Mouse (Mus musculus) embryo, embryonic 11.5 days (tissue): Measurements from ENCODE around the gene Gm17416.
A peak's percentile ranks its signal among the peaks of the same experiment; 100 is the strongest.

ENCODE experiments used
- DNase-seq: peaks from one replicate; pipeline ENCODE4 v3.0.0-alpha.2; 2012; ENCODE audit warnings: low read depth, low spot score

The Gm17416 gene

DNA sequence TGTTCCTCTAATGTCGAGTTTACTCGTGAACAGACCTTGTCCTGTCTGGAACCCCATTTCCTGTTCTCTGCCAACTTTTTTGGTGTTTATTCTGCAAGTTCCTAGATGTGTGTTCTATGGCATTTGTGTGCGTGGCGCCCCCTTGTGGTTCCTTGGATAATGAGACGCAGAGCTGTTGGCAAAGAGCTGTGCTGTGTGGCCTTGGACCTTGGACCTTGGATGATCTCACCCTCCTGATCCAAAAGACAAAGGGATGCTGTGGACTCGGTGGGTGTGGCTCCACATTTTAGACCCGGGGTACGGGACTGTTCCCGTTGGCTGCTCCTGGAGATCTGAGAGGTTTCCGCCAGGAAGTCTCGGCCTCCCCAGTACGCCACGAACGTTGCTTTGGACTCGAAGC lies 34.9 kb downstream of the Gm17416 start, which contains the start of gene Defb36:
Gene Defb36, plus strand, starts transcription at position 271 of the 400 bp plus-strand sequence.
- no peak for DNase-seq

DNA sequence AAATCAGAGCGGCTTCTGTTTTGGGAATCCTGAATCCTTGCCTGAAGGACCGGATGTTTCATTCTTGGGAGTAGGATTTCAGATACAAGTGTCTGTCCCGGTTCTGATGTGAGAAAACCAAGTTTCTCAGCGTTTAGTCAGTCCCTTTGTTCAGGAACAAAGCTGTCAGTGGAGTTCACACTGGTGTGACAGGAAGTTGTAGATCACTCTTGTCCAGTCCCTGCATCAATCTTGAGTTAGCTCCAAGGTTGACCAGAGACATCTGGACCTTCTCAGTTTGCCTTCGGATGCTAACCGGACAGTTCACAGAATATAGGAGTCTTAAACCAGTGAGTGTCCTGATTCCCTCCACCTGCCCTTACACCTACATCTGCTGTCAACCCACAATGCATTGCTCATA lies 38.6 kb downstream of the Gm17416 start:
- DNase-seq, result no peak

DNA sequence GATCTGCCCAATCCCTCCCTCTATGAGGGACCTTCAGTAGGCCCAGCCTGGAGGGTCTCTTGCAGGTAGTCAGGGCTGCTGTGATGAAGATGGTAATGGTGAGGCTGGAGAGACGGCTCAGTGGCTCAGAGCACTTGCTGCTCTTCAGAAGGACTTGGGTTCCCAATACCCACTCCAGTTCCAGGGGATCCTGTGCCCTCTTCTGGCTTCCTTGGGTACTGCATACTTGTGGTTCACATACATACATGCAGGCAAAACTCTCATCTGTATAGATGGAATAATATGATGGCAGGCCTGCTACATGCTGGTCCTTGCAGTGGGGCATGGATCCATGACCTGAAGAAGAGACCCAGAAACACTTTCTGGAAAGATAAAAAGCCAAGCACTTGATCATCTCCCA lies 39.6 kb downstream of the Gm17416 start:
- no peak for DNase-seq

DNA sequence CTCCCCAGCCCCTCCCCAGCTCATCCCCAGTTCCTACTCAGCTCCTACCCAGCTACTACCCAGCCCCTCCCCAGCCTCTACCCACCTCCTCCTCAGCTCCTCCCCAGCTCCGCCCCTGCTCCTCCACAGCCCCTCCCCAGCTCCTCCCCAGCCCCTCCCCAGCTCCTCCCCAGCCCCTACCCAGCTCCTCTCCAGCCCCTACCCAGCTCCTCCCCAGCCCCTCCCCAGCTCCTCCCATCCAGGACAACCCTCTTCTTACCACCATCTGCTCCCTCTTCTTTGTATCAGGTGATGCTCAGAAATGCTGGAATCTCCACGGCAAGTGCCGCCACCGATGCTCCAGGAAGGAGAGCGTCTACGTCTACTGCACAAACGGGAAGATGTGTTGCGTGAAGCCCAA lies 43.1 kb downstream of the Gm17416 start:
- no peak for DNase-seq

DNA sequence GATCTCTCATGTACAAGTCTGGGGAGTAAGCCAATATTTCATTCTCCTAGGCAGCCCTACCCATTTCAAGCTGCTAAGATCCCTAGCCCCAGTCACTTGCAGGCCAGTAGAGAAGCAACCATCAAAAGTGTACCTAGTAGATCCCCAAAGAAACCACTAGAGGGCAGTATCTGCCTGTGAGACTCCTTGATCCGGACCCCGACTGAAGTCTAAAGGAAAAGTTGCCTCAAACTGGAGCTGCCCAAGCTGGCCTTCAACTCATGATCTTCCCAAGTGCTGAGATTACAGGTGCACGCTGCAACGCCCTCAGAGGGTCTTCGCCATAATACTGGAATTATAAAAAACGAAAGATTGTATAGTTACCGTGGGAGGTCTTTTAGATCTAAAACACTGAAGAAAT lies 46.4 kb downstream of the Gm17416 start:
- DNase-seq, result peak; percentile 64

DNA sequence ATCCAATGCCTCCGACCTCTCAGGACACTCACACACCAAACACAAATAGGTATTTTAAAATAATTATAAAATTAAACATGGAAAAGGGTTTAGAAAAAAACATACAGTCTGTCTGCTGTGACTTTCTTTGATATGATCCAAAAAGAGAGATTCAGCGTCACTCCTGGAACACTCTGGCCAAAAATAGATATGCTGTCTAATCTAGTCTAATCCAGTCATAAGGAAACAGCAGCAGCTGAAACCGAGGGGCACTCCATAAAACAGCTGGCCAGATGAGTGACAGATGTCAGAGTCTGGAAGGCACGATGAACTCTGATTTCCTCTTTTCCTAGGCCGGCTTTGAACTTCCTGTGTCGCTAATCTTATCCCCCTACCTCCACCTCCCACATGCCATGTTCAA lies 47.3 kb downstream of the Gm17416 start:
- DNase-seq, result no peak

DNA sequence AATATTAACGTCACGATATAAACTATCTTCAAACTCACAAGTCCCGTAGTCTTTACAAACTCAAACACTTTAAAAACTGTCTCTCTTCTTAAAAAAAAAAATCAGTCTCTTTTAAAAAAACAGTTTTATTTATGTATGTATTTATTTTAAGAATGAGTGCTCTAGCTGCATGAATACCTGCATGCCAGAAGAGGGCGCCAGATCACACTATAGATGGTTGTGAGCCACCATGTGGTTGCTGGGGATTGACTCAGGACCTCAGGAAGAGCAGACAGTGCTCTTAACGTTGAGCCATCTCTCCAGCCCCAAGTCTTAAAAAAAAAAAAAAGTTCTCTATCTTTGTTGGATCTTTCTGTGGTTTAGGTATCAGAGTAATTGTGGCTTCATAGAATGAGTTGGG lies 48.2 kb downstream of the Gm17416 start:
- DNase-seq, result no peak
